Mouse (Mus musculus) B cell, adult 62 days (primary cell): Measurements from ENCODE around the gene Creb3l1. TPM values are rescaled to one million over a fixed set of nuclear protein-coding genes. Genes with fewer than 3 reads are reported as not detected.

Source experiments
- total RNA-seq: library from RNA; stranded (reverse); gene quantifications from 4 replicates; pipeline ENCODE4 v1.2.4, GENCODE M21; 2023

The Creb3l1 gene
- total RNA-seq, result not detected in 4 replicates

DNA sequence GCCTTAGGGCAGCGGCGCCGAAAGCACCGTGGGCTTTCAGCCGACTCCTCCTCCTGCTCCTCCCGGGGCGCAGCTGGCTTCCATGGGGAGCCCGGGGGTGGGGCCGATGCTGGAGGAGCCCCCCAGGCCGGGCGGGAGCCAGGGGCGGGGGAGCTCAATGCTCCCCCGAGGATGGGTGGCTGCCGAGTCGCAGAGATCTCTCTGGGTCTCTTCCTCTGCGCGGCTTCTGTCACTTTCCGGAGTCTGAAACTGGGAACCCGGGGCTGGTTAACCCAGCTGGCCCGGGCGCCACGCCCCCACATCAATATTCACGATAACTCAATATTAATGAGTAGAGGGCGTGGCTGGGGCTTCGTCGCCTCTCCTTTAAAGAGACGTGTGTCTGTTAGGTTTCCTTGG is at the start of gene Creb3l1:
Creb3l1 (minus strand) TSS at position 229 of the 399 bp plus-strand sequence.

GRCm38 (mm10) chr2:91975581-91976541 is 48.4 kb downstream of the Creb3l1 start, which contains the start of gene Dgkz:
TSS of gene Dgkz (minus strand) at chr2:91975864.

GRCm38 (mm10) chr2:91945483-91945882 is 78.8 kb downstream of the Creb3l1 start, which contains the start of gene Gm9821:
TSS of gene Gm9821 (plus strand) at chr2:91945703.

Other genes with a start within 250 kb of the Creb3l1 start
- 0.66 to 1.4 TPM (median 0.87 TPM) in 4 replicates for gene Chrm4, start 97.3 kb downstream of the Creb3l1 start, total RNA-seq
- gene Mdk, start 92.2 kb downstream of the Creb3l1 start, total RNA-seq, result 0.58 to 2.5 TPM (median 0.78 TPM) in 3 of 4 replicates, not detected in the other
- gene Gm9821, start 78.8 kb downstream of the Creb3l1 start, total RNA-seq, result 0.29 TPM in 1 of 4 replicates, not detected in the others
- 208 to 231 TPM (median 220 TPM) in 4 replicates for gene Dgkz, start 48.6 kb downstream of the Creb3l1 start, total RNA-seq
- 133 to 158 TPM (median 147 TPM) in 4 replicates for gene Phf21a, start 68.6 kb upstream of the Creb3l1 start, total RNA-seq